Mouse (Mus musculus): Measurements from ENCODE around the gene Prkaca. TPM values are rescaled to one million over a fixed set of nuclear protein-coding genes. Genes with fewer than 3 reads are reported as not detected.

The Prkaca gene
- polyA plus RNA-seq, 1 experiment, result 57.8 TPM

- Histone ChIP-seq H3K36me3 (ENCODE audit: control insufficient read depth, insufficient read depth, low read length) (peaks cover 29% of the 10 kb centered on the region), H3K4me1 (replicated peaks; ENCODE audit: control insufficient read depth, insufficient read depth, low read length) (no peaks in the 10 kb centered on the region), H3K27ac (ENCODE audit: control insufficient read depth, insufficient read depth, low read length) (no peak overlapping the region), H3K27me3 (ENCODE audit: control insufficient read depth, insufficient read depth, low read length) (no peaks in the 10 kb centered on the region; the same call in 1 of the 2 replicates), H3K4me3 (ENCODE audit: control insufficient read depth, insufficient read depth, low read length) (no peak overlapping the region)
- TF ChIP-seq CTCF (IDR thresholded peaks at IDR 0.05; ENCODE audit: borderline replicate concordance, control insufficient read depth, extremely low read depth, insufficient read depth, low read length, poor library complexity), result no peak
- TF ChIP-seq POLR2A (IDR thresholded peaks at IDR 0.05; ENCODE audit: control insufficient read depth, extremely low read depth, insufficient read depth, low read length, poor library complexity), result no peak
- no peak for DNase-seq
- 92% methylated on average over 4 of the region's 4 CpGs for WGBS
Measured at GRCm38 (mm10) chr8:84032777-84033176, 60.0 kb downstream of the Prkaca start.

GRCm38 (mm10) chr8:84038015-84038414 is 65.2 kb downstream of the Prkaca start:
- DNase-seq, result no peak
- Histone ChIP-seq H3K4me3 (ENCODE audit: control insufficient read depth, insufficient read depth, low read length) (no peak overlapping the region), H3K27me3 (ENCODE audit: control insufficient read depth, insufficient read depth, low read length) (no peaks in the 10 kb centered on the region), H3K36me3 (ENCODE audit: control insufficient read depth, insufficient read depth, low read length) (peaks cover 34% of the 10 kb centered on the region), H3K27ac (ENCODE audit: control insufficient read depth, insufficient read depth, low read length) (no peak overlapping the region), H3K4me1 (replicated peaks; ENCODE audit: control insufficient read depth, insufficient read depth, low read length) (peaks cover 22% of the 10 kb centered on the region)
- TF ChIP-seq CTCF (IDR thresholded peaks at IDR 0.05; ENCODE audit: borderline replicate concordance, control insufficient read depth, extremely low read depth, insufficient read depth, low read length, poor library complexity), result no peak
- no peak for TF ChIP-seq POLR2A (IDR thresholded peaks at IDR 0.05; ENCODE audit: control insufficient read depth, extremely low read depth, insufficient read depth, low read length, poor library complexity)
- WGBS, result 96% methylated on average over 5 of the region's 5 CpGs

- peak; percentile 81 for DNase-seq
- WGBS, result 27% methylated on average over 5 of the region's 5 CpGs
- Histone ChIP-seq H3K4me1 (replicated peaks; ENCODE audit: control insufficient read depth, insufficient read depth, low read length) (peaks cover 25% of the 10 kb centered on the region), H3K4me3 (ENCODE audit: control insufficient read depth, insufficient read depth, low read length) (no peak overlapping the region), H3K27me3 (ENCODE audit: control insufficient read depth, insufficient read depth, low read length) (no peaks in the 10 kb centered on the region), H3K27ac (ENCODE audit: control insufficient read depth, insufficient read depth, low read length) (no peak overlapping the region), H3K36me3 (ENCODE audit: control insufficient read depth, insufficient read depth, low read length) (peaks cover 24% of the 10 kb centered on the region)
- 0 out of 2 replicates have a peak, but pooled peaks have one; percentile 29 for TF ChIP-seq POLR2A (IDR thresholded peaks at IDR 0.05; ENCODE audit: control insufficient read depth, extremely low read depth, insufficient read depth, low read length, poor library complexity)
- TF ChIP-seq CTCF (IDR thresholded peaks at IDR 0.05; ENCODE audit: borderline replicate concordance, control insufficient read depth, extremely low read depth, insufficient read depth, low read length, poor library complexity), result peak; percentile 67; the same call in 1 of the 2 replicates
Measured at GRCm38 (mm10) chr8:84039050-84039449, 66.3 kb downstream of the Prkaca start.

- TF ChIP-seq CTCF (IDR thresholded peaks at IDR 0.05; ENCODE audit: borderline replicate concordance, control insufficient read depth, extremely low read depth, insufficient read depth, low read length, poor library complexity) (peak; percentile 42; the same call in 1 of the 2 replicates), POLR2A (IDR thresholded peaks at IDR 0.05; ENCODE audit: control insufficient read depth, extremely low read depth, insufficient read depth, low read length, poor library complexity) (peak; percentile 38; the same call in 1 of the 2 replicates)
- peaks cover 12% of the 10 kb centered on the region for H3K36me3 ChIP-seq (ENCODE audit: control insufficient read depth, insufficient read depth, low read length)
- peak within 1 kb of the TSS; percentile 75 for H3K4me3 ChIP-seq (ENCODE audit: control insufficient read depth, insufficient read depth, low read length)
- under 1% methylated on average over 40 of the region's 40 CpGs for WGBS
- H3K4me1 ChIP-seq (replicated peaks; ENCODE audit: control insufficient read depth, insufficient read depth, low read length), result peaks cover 25% of the 10 kb centered on the region
- peak; percentile 81 for DNase-seq
- no peaks in the 10 kb centered on the region for H3K27me3 ChIP-seq (ENCODE audit: control insufficient read depth, insufficient read depth, low read length)
- peak within 1 kb of the TSS; percentile 40 for H3K27ac ChIP-seq (ENCODE audit: control insufficient read depth, insufficient read depth, low read length)
Measured at GRCm38 (mm10) chr8:84042066-84042947, 69.5 kb downstream of the Prkaca start, which contains the start of gene Il27ra. Gene Il27ra, minus strand, starts transcription at chr8:84042589.

GRCm38 (mm10) chr8:84042948-84043342 is 70.2 kb downstream of the Prkaca start:
- WGBS, result 64% methylated on average over 12 of the region's 12 CpGs
- H3K27me3 ChIP-seq (ENCODE audit: control insufficient read depth, insufficient read depth, low read length), result no peaks in the 10 kb centered on the region
- TF ChIP-seq POLR2A (IDR thresholded peaks at IDR 0.05; ENCODE audit: control insufficient read depth, extremely low read depth, insufficient read depth, low read length, poor library complexity) (no peak), CTCF (IDR thresholded peaks at IDR 0.05; ENCODE audit: borderline replicate concordance, control insufficient read depth, extremely low read depth, insufficient read depth, low read length, poor library complexity) (no peak)
- DNase-seq, result no peak
- H3K4me1 ChIP-seq (replicated peaks; ENCODE audit: control insufficient read depth, insufficient read depth, low read length), result peaks cover 25% of the 10 kb centered on the region
- peaks cover 8% of the 10 kb centered on the region for H3K36me3 ChIP-seq (ENCODE audit: control insufficient read depth, insufficient read depth, low read length)
- H3K27ac ChIP-seq (ENCODE audit: control insufficient read depth, insufficient read depth, low read length), result peak overlapping the region; percentile 40
- H3K4me3 ChIP-seq (ENCODE audit: control insufficient read depth, insufficient read depth, low read length), result peak overlapping the region; percentile 75

GRCm38 (mm10) chr8:84044103-84044502 is 71.3 kb downstream of the Prkaca start:
- no peaks in the 10 kb centered on the region for H3K27me3 ChIP-seq (ENCODE audit: control insufficient read depth, insufficient read depth, low read length)
- H3K36me3 ChIP-seq (ENCODE audit: control insufficient read depth, insufficient read depth, low read length), result no peaks in the 10 kb centered on the region
- H3K4me3 ChIP-seq (ENCODE audit: control insufficient read depth, insufficient read depth, low read length), result no peak overlapping the region
- H3K27ac ChIP-seq (ENCODE audit: control insufficient read depth, insufficient read depth, low read length), result no peak overlapping the region
- peaks cover 25% of the 10 kb centered on the region for H3K4me1 ChIP-seq (replicated peaks; ENCODE audit: control insufficient read depth, insufficient read depth, low read length)
- no peak for DNase-seq
- WGBS, result 92% methylated on average over 7 of the region's 7 CpGs
- TF ChIP-seq POLR2A (IDR thresholded peaks at IDR 0.05; ENCODE audit: control insufficient read depth, extremely low read depth, insufficient read depth, low read length, poor library complexity), result no peak
- TF ChIP-seq CTCF (IDR thresholded peaks at IDR 0.05; ENCODE audit: borderline replicate concordance, control insufficient read depth, extremely low read depth, insufficient read depth, low read length, poor library complexity), result no peak

Data from thymus, adult 2 months (tissue).